Mouse (Mus musculus) myocyte (in vitro differentiated cells): ENCODE data around the gene Spsb3.

Source experiments
- E2F4 ChIP-seq: IDR thresholded peaks from one replicate; pipeline ENCODE4 v1.6.1; 2011; ENCODE audit warnings: mild to moderate bottlenecking, control low read depth, moderate library complexity; ENCODE audit not compliant: insufficient read depth
- MAX ChIP-seq: IDR thresholded peaks from one replicate; pipeline ENCODE4 v1.6.1; 2011; ENCODE audit warnings: low read depth, mild to moderate bottlenecking, control low read depth
- MYOG ChIP-seq, 3 experiments: IDR thresholded peaks; one replicate each; pipeline ENCODE4 v1.6.1; 2011; ENCODE audit warnings: control low read depth in 2 of 3, low read depth in 2 of 3, mild to moderate bottlenecking in 2 of 3; ENCODE audit not compliant: insufficient read length in 2 of 3, control insufficient read depth in 1 of 3, insufficient read depth in 1 of 3
- POLR2A ChIP-seq: IDR thresholded peaks from one replicate; pipeline ENCODE4 v1.6.1; 2011; ENCODE audit warnings: low read depth, mild to moderate bottlenecking, control low read depth, moderate library complexity; ENCODE audit not compliant: insufficient read length
- POLR2AphosphoS2 ChIP-seq: IDR thresholded peaks from one replicate; pipeline ENCODE4 v1.6.1; 2011; ENCODE audit warnings: low read depth, control low read depth; ENCODE audit not compliant: insufficient read length
- SRF ChIP-seq: IDR thresholded peaks from one replicate; pipeline ENCODE4 v1.6.1; 2011; ENCODE audit warnings: low read depth; ENCODE audit not compliant: control insufficient read depth, insufficient read length
- TCF12 ChIP-seq: IDR thresholded peaks from one replicate; pipeline ENCODE4 v1.6.1; 2011; ENCODE audit warnings: mild to moderate bottlenecking, control low read depth; ENCODE audit not compliant: poor library complexity, insufficient read depth, severe bottlenecking
- TCF3 ChIP-seq: IDR thresholded peaks from one replicate; pipeline ENCODE4 v1.6.1; 2011; ENCODE audit warnings: low read depth, control low read depth; ENCODE audit not compliant: insufficient read length
- USF1 ChIP-seq: IDR thresholded peaks from one replicate; pipeline ENCODE4 v1.6.1; 2011; ENCODE audit warnings: low read depth, mild to moderate bottlenecking, control low read depth, moderate library complexity

DNA sequence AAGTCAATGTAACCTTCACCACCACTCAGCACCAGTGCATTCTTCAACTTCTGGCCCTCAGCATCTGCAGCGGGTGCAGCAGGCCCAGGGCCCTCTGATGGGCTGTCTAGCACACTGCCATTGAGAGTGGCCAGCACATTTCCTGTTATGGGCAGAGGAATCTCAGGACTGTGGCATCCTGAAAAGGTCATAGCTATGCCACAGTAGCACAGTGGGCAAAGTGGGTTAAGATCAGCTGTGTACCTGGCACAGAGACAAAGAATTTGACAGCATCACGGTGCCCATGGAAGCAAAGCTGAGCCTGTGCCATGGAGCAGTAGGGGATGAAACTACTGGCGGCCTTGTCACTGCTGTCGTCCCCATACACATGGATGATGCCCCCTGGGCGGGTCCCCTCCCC lies 12.7 kb downstream of the Spsb3 start:
- TF ChIP-seq POLR2A (no peak), POLR2AphosphoS2 (peak; percentile 58), USF1 (no peak), MYOG (IDR thresholded peaks at IDR 0.05; ENCODE audit: control insufficient read depth in 1 of 3, insufficient read depth in 1 of 3, insufficient read length in 2 of 3, low read depth in 2 of 3) (no peak), TCF12 (no peak), SRF (no peak), MAX (no peak), E2F4 (no peak), TCF3 (no peak)
